Mouse (Mus musculus) WW6 (cell line): ENCODE measurements at regions not wholly inside any gene's neighbourhood (a gene's known extent, or its start where the extent isn't known, plus 50 kb on each side); places are given as distances from the start of the nearest gene placed in this dataset.
A peak's percentile ranks its signal among the peaks of the same experiment; 100 is the strongest.

ENCODE experiments used
- DNase-seq: peaks from one replicate; pipeline ENCODE4 v3.0.0-alpha.2; 2013; ENCODE audit warnings: low read depth, low spot score

- DNase-seq = no peak
These were observed 579.4 kb upstream of the Isx start for GRCm38 (mm10) chr8:74293621-74294020.

GRCm38 (mm10) chr8:74297698-74298097, 575.3 kb upstream of the Isx start:
- no peak for DNase-seq

- DNase-seq = no peak
These were observed 563.2 kb upstream of the Isx start for GRCm38 (mm10) chr8:74309810-74310209.

GRCm38 (mm10) chr8:74315382-74315781, 557.6 kb upstream of the Isx start:
- DNase-seq = no peak

GRCm38 (mm10) chr8:74327521-74327920, 545.5 kb upstream of the Isx start:
- DNase-seq = peak; percentile 16

- DNase-seq = no peak
These were observed 529.0 kb upstream of the Isx start for GRCm38 (mm10) chr8:74344010-74344409.
